Mouse (Mus musculus) left cerebral cortex, adult 9 months (tissue): ENCODE data around the gene Acot2.
"Not testable (repeated sequence)": the region's sequence is repeated elsewhere in the genome, so short reads cannot be mapped to it uniquely, and the experiment has no call there.

Experiments used
- DNase-seq, 2 experiments: peaks; one replicate each; pipeline ENCODE4 v3.0.0; 2022; ENCODE audit warnings: low spot score in 2 of 2

Acot2 gene

GRCm38 (mm10) chr12:83987583-83988441 lies at the start of gene Acot2:
Gene Acot2, plus strand, starts transcription at chr12:83987861.
- DNase-seq, result peak; percentile 53 to 78

DNA sequence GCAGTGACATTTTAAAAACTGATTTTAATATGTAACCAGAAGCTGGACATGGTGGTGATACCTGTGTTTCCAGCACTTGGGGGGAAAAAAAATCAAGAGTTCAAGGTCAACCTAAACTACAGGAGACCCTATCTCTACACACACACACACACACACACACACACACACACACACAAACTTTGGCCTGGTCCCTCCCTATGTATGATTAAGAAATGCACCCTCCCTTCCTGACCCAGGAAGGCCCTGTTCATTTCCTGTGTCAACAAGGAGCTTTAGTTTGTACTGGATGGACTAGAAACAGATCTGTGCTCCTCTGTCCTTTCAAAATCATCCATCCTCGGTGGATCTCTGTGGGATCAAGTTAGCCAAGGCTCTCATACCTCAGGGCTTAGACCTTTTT lies 49.1 kb upstream of the Acot2 start:
- DNase-seq, result not testable (repeated sequence)

- DNase-seq, result no peak
Measured at GRCm38 (mm10) chr12:83939332-83939731, 48.3 kb upstream of the Acot2 start.

GRCm38 (mm10) chr12:83940031-83940430 lies 47.6 kb upstream of the Acot2 start:
- DNase-seq, result no peak

- DNase-seq, result no peak
Measured at GRCm38 (mm10) chr12:83941938-83942337, 45.7 kb upstream of the Acot2 start.

DNA sequence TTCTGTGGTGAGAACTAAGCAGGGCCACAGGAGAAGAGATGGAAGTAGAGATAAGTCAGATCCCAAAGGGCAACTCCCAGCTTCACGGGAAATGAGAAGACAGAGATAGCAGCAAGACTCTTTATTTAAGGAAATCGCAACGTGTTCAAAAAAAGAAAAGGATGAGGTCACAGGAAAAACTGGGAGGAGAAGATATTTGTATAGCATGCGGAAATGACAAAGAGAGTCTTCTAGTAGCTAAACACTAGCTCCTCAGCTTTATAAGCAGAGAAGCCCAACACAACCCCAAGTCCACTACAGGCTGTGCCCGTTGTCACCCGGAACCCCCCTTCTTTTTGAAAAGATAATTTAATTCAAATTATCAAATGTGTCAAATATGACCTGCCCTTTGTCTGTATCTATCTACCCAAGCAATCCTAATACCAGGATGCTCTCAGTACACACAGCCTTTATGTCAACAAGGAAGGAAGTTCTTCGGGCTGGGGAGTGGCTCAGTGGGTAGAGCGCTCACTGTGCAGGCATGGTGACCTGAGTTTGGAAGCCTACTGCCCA lies 40.3 kb upstream of the Acot2 start:
- DNase-seq, result no peak

- no peak for DNase-seq
Measured at GRCm38 (mm10) chr12:83949043-83949442, 38.6 kb upstream of the Acot2 start.

- DNase-seq, result no peak
Measured at GRCm38 (mm10) chr12:83949776-83950492, 37.7 kb upstream of the Acot2 start.

- DNase-seq, result peak in 1 of 2 experiments; percentile 82
Measured at GRCm38 (mm10) chr12:83950493-83950839, 37.2 kb upstream of the Acot2 start, which contains the start of gene Riox1. Gene Riox1, plus strand, starts transcription at chr12:83950608.

DNA sequence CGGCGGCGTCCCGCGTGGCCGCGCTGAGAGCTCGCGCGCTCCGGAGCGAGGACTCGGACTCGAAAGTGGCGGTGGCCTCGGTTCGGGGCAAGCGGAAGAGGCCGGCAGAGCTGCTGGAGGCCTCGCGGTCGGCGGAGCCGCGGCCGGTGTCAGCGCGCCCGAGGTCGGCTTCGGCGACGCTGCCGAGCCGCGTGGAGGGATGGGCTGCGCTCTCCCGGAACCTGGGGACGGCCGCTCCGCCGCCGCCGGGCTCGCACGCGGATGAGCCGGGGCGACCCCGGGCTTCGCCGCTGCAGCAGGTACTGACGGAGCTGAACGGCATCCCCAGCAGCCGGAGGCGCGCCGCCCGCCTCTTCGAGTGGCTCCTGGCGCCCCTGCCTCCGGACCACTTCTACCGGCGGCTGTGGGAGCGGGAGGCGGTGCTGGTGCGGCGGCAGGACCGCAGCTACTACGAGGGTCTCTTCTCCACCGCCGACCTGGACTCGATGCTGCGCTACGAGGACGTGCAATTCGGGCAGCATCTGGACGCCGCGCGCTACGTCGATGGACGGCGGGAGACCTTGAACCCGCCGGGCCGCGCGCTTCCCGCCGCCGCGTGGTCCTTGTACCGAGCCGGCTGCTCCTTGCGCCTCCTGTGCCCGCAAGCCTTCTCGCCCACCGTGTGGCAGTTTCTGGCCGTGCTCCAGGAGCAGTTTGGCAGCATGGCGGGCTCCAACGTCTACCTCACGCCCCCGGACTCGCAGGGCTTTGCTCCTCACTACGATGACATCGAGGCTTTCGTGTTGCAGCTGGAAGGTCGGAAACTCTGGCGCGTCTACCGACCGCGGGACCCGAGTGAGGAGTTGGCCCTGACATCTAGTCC lies 36.6 kb upstream of the Acot2 start:
- DNase-seq, result peak in 1 of 2 experiments; percentile 53

- DNase-seq, result no peak
Measured at GRCm38 (mm10) chr12:83951711-83952575, 35.7 kb upstream of the Acot2 start.

DNA sequence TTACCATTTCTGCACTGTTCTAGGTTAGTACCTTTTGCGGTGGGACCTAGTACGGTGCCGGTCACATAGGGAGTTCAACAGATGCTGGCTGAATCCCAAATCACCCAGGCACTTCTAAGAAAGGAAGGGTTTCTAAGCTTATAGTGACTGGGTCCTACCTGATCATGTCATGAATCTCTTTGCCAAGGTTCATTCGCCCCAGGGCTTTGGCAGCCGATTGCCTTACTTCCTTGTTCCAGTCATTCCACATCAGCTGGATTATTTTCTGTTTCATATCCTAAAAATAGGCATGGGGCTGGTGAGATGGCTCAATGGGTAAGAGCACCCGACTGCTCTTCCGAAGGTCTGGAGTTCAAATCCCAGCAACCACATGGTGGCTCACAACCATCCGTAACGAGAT lies 29.4 kb upstream of the Acot2 start:
- no peak for DNase-seq

- DNase-seq, result no peak
Measured at GRCm38 (mm10) chr12:83965235-83965634, 22.4 kb upstream of the Acot2 start.

GRCm38 (mm10) chr12:83972117-83972516 lies 15.5 kb upstream of the Acot2 start:
- DNase-seq, result peak in 1 of 2 experiments; percentile 67

GRCm38 (mm10) chr12:83978862-83979261 lies 8.8 kb upstream of the Acot2 start:
- DNase-seq, result no peak

GRCm38 (mm10) chr12:83981615-83982014 lies 6.0 kb upstream of the Acot2 start:
- no peak for DNase-seq

DNA sequence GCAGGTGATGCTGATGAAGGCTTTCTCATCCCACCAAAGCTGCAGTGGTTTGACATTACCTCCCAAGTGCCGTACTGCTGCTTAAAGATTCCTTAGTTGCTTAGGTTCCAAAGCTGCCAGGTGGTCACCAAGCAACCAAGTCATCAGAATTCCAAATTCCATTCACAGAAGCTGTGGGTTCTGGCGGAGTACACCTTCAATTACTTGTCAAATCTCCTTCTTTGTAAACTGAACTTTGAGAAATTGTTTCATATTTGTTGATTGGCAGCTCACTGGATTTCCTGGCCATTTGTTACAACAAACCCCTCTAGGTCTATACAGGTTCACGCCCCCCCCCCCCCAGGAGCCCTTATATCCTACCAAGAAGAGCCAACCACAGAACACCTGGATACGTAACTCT lies 2.9 kb upstream of the Acot2 start, which contains the start of gene Heatr4:
TSS of gene Heatr4 (minus strand) at position 101 of the 400 bp plus-strand sequence.
- DNase-seq, result no peak

GRCm38 (mm10) chr12:83987242-83987582 lies 449 bp upstream of the Acot2 start:
- DNase-seq, result no peak

- no peak for DNase-seq
Measured at GRCm38 (mm10) chr12:83988483-83988882, 822 bp downstream of the Acot2 start.

GRCm38 (mm10) chr12:83989378-83989777 lies 1.7 kb downstream of the Acot2 start:
- DNase-seq, result no peak

DNA sequence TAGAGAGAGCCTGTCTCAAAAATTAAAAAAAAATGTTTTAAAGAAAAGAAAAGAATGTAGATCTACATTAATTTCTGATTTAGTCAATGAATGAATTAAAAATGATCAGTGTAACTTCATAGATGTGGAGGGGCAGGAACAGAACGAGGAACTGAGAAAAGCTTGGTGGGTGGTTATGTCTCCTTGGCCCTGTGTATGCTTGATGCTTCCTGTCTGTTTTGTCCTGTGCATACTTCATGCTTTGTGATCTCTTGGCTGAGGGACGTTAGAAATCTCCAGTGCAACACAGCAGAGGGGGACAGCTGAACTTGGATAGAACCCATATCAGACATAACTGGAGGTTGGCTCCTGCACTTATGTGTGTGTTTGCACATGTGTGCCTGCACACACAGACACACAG lies 9.6 kb downstream of the Acot2 start:
- DNase-seq, result no peak
